Mouse (Mus musculus) gastrocnemius, adult 18-20 months (tissue): ENCODE data around the gene Abcc5. TPM values are rescaled to one million over a fixed set of nuclear protein-coding genes. Genes with fewer than 3 reads are reported as not detected.
"Not testable (repeated sequence)": the region's sequence is repeated elsewhere in the genome, so short reads cannot be mapped to it uniquely, and the experiment has no call there.

Experiments
- DNase-seq: peaks from one replicate; pipeline ENCODE4 v3.0.0; 2021; ENCODE audit warnings: low spot score
- total RNA-seq, 2 experiments: library from RNA; stranded (reverse); gene quantifications; 2 replicates each; pipeline ENCODE4 v1.2.3; 2021

Gene Abcc5
- total RNA-seq, 2 experiments from 2014 or later: 54.0 to 56.5 TPM

GRCm38 (mm10) chr16:20361496-20361895, 64.7 kb downstream of the Abcc5 start:
- DNase-seq: not testable (repeated sequence)

DNA sequence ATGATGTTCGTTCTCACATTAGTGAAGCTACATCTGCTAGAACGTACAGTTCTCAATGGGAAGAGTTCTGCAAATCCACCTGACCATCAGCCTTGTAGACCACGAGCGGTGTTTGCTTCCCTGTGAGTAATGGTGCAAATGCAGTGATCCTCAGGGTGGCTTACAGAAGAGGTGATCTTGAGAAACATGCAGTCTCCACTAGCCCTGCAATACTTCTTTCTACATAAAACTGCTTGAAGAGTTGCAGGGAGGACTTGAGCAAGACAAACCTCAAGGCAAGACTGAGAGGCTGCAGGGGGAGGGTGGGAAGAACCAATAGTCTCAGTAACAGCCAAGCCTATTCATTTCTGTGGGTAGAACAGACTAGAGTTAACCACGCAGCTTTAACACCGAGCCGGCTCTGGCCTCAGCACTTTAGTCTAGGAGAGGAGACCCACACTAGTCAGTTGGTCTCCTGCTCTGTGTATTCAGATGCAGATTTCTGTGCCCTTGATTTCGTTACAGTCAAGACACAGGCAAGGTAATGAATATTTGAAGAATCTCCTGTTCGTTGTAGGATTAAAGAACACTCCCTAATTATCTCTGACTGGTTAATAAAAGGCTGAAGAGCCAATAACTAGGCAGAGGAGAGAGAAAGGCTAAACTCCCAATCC, 66.4 kb downstream of the Abcc5 start:
- DNase-seq: no peak

DNA sequence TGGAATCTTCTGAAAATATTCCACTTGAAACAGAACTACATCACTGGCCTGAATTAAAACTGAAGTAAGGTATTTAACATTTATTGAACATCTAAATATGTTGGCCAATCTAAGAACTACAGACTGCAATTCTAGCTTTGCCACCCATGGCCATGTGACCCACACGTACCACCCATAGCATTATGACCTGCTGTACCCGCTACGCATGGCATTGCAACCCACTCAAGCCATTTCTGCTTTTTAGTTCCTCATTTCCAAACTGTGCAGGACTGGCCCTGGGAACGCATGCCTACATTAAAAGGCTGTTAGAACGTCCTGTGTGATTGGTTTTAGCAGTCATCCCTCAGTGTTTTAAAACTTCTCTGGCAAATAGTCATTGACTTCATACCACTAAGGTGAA, 68.4 kb downstream of the Abcc5 start:
- DNase-seq: no peak

DNA sequence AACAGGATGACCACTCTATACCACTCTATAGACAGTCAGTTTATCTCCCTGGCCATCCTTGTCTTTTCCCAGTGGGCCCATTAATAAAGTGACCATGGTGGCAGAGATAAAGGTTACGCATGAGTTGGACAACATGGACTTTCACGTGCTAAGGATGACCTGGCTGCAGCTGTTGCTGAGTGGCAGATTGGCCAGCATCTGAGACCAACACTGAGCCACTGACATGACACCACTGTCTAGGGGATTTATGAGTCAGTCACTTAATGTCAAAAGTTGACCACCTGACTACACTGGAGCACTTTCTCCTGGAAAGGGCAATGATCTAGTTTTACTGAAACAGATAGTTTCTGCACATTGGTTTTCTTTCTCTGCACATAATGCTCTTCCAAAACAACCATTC, 71.4 kb downstream of the Abcc5 start:
- DNase-seq: no peak

DNA sequence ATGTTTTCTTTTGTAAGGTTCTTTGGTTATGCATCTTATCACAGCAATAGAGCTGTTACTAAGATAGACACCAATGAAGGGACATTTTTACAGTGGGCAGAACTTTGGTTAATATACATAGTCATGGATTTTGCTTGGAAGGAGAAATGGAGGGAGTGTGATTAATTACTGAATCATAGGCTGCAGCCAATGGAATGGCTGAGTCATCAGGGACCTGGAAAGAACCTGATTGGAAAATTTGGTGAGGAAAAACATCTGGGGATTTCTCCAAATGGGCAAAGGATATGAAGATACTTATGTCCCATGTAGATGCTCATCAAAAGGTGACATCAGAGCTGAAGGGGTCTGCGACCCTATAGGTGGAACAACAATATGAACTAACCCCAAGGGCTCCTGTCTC, 72.2 kb downstream of the Abcc5 start:
- no peak for DNase-seq

DNA sequence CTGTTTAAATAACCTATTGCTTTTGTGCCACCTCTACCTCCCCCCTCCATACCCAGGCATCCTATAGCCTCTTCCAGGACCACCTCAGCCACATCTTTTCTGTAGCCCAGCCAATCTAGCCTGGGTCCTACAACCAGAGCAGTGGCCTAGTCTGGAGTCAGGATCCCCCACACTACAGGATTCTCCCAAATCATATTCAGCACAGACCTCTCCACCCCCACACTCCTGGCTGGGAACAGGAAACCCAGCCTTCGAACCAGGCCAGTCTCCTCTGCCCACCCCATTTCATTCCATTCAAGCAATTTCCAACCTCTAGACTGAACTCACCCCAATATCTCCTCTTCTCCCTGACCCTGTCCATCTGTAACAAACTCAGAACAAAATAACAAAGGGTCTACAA, 80.7 kb downstream of the Abcc5 start:
- DNase-seq: no peak

DNA sequence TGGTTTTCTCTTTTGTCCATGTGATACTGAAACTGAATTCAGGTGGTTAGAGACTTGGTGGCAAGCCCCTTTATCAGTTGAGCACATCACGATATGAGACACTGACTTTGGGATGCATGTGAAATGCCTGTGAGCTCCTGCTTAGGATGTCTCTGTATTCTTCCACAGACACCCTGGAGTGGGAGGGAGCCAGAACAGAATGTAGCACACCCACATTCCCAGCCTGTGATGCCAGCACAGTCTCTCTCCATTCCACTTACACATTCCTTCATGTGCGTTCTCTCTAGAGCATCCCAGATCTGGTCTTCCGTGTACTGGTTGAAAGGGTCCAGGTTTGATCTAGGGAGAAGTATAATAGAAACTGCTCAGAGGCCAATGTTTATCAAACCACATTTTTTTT, 87.6 kb downstream of the Abcc5 start:
- DNase-seq: no peak

DNA sequence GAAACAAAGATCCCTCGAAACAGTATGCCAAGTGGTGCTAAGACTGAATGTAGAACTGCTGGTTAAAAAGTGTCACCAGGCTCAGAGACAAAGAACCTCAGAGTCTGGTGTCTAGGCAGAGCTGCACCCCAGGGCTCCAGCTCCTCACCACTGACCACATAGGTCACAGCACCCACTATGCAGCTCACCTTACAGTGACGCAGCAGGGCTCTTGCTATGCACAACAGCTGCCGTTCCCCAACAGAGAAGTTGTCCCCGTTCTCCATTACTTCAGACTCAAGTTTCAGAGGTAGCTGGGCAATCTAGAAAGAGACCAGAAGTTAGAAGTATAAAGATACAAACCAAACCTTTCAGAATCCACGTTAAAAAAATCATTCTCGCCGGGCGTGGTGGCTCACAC, 91.3 kb downstream of the Abcc5 start:
- DNase-seq: no peak

- DNase-seq: no peak
These were observed 97.9 kb downstream of the Abcc5 start for GRCm38 (mm10) chr16:20328306-20328705.

DNA sequence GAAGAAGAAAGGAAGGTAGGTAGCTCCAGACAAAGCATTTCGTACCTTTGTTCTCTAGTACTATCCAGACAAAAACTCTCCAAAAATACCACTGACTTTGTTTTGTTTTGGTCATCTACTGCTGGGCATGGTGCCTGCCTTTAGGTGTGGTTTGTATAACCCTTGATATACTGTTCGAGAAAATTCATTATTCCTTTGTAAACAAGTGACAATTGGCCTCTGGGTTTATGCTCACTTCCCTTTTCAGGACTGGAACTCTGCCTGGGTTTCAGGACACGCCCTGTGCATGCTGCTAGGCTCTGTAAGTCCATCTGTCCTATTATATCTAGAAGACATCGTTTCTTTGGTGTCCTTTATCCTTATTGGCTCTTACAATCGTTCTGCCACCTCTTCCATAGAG, 100.9 kb downstream of the Abcc5 start, which contains the start of gene Cyp2ab1:
TSS of gene Cyp2ab1 (minus strand) at position 119 of the 400 bp plus-strand sequence.
- DNase-seq: no peak

DNA sequence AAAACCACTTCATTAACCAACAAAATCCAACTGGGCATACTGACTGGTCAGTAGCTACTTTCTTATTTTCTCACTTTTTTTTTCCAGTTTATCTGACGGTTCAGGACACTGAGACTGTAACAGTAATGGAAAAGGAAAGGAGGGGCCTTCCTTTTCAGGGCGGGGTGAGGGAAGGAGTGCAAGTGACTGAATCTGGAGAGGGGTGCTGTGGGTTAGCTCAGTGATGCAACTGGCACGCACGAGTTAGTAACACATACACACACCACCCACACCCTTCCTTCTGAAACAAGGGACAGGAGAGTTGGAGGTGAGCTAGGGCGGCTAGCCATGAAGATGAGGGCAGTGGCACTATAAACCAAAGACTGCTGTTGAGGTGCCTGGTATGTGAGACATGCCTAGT, 102.3 kb downstream of the Abcc5 start:
- DNase-seq: no peak

- DNase-seq: no peak
These were observed 103.9 kb downstream of the Abcc5 start for GRCm38 (mm10) chr16:20322274-20322673.

GRCm38 (mm10) chr16:20316770-20317169, 109.4 kb downstream of the Abcc5 start:
- no peak for DNase-seq

GRCm38 (mm10) chr16:20315266-20315665, 110.9 kb downstream of the Abcc5 start:
- no peak for DNase-seq

DNA sequence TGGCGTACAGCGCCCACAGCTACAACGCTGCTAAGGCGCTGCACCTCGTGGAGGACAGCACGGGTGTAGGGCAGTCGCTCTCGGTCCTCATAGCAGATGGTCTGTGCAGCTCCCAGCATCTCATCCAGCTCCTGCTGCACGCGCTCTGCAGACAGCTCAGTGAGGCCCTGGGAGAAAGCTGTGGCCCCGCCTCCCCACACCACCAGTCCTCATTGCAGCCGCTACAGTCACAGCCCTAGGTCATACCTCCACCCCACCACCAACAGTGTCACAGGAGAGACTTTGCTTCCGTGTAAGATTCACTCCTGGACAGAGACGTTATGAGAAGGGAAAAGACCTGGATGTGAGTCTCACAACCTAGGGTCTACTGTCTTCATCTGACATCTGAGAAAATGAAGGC, 113.9 kb downstream of the Abcc5 start:
- no peak for DNase-seq

DNA sequence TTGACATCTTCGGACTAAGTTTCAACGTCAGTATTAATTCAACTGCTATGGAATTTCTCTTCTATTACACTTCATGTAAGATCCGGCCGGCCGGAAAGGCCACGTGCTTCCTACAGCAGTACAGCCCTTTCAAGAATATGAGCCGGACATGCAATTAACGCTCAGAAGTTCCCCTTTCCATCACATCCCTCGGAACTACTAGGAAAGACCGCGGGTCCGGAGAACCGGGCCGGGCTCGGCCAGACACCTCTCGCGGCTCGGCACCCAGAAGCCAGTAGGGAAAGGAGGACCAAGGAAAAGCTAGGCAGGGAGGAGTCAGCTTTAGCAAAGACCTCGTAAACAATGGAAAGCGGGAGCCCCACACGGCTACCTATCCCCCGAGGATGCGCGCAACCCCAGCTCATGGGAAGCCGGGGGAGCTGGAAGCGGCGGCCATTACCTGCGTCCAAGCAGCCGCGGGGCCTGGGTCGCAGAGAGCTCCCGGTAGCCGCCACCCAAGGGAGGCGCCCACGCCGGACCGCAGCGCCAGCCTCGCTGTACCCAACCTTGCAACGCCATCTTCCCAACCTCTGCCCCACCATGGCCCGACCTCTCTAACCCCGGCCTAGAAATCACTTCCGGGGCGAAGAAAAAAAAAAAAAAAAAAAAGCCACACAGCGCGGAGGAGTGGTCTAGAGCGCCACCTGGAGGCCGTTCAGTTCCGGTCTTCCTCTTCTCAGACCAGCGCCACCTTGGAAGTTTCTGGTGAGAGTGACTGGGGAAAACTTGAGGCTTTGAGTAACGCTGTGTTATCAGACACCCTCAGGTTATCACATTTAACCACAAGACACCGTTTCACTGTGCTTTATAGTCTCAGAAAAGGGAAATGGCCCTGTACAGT, 124.2 kb downstream of the Abcc5 start, which contains the start of gene Parl:
TSS of gene Parl (minus strand) at position 618 of the 880 bp plus-strand sequence.
- DNase-seq: peak; percentile 80

DNA sequence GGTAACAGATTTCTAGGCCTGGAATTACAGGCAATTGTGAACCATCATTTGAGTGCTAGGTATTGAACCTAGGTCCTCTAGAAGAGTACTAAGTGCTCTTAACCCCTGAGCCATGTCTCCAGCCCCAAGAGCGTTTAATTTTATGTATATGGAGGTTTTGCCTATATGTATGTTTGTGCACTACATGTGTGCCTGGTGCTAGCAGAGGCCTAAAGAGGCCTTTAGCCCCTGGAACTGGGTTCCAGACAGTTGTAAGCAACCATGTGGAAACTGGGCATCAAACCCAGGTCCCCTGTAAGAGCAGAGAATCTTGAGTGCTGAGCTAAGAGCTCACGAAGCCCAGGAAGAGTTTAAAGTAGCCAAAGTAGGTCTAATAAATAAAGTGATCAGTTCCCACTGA, 126.1 kb downstream of the Abcc5 start:
- DNase-seq: no peak

Other genes starting within 250 kb of the Abcc5 start
- gene Map6d1, start 185.0 kb downstream of the Abcc5 start, total RNA-seq: under 1 TPM; 0.31 to 0.66 TPM
- 10 to 100 TPM; 61.3 to 68.5 TPM for gene Parl, start 124.0 kb downstream of the Abcc5 start, total RNA-seq
- gene Cyp2ab1, start 101.0 kb downstream of the Abcc5 start, total RNA-seq: under 1 TPM in 1 of 2 experiments, not detected in 1; 0.07 TPM
- 10 to 100 TPM; 52.6 to 54.4 TPM for gene Eif2b5, start 72.4 kb upstream of the Abcc5 start, total RNA-seq
- 10 to 100 TPM; 28.4 to 32.0 TPM for gene Dvl3, start 90.6 kb upstream of the Abcc5 start, total RNA-seq
- 100 to 1,000 TPM; 121 to 146 TPM for gene Ap2m1, start 109.1 kb upstream of the Abcc5 start, total RNA-seq
- 10 to 100 TPM; 50.3 to 69.8 TPM for gene Abcf3, start 122.2 kb upstream of the Abcc5 start, total RNA-seq
- gene Vwa5b2, start 163.1 kb upstream of the Abcc5 start, total RNA-seq: under 1 TPM in 1 of 2 experiments, not detected in 1; 0.07 TPM
- 1 to 10 TPM; 3.7 to 4.1 TPM for gene Eef1akmt4, start 185.2 kb upstream of the Abcc5 start, total RNA-seq
- under 1 TPM; 0.11 to 0.17 TPM for gene Gm49333, start 185.2 kb upstream of the Abcc5 start, total RNA-seq
- 10 to 100 TPM; 12.7 to 13.7 TPM for gene Alg3, start 185.3 kb upstream of the Abcc5 start, total RNA-seq
- 1 to 10 TPM; 1.1 to 1.2 TPM for gene Camk2n2, start 194.9 kb upstream of the Abcc5 start, total RNA-seq
- under 1 TPM in 1 of 2 experiments, not detected in 1; 0.41 TPM for gene Ece2, start 203.4 kb upstream of the Abcc5 start, total RNA-seq
- gene Psmd2, start 225.3 kb upstream of the Abcc5 start, total RNA-seq: 100 to 1,000 TPM; 251 to 253 TPM
- 100 to 1,000 TPM; 426 to 438 TPM for gene Eif4g1, start 241.9 kb upstream of the Abcc5 start, total RNA-seq